Mouse (Mus musculus) kidney, embryonic 14.5 days (tissue): Measurements from ENCODE around the gene 4930523C07Rik. TPM values are rescaled to one million over a fixed set of nuclear protein-coding genes. Genes with fewer than 3 reads are reported as not detected.
A peak's percentile ranks its signal among the peaks of the same experiment; 100 is the strongest.

Source experiments
- ATAC-seq: fragments of 200-750 bp; cut with Nextera tagmentation; 2 replicates; pipeline ENCODE4 v1.8.0; 2017; ENCODE audit warnings: moderate number of reproducible peaks, mild to moderate bottlenecking, moderate TSS enrichment, moderate library complexity; ENCODE audit not compliant: low FRiP score, low TSS enrichment
- H3K27ac ChIP-seq: fragments of 300-500 bp; sonication (generic); 2 replicates; pipeline ENCODE4 v1.5.1; 2014; ENCODE audit warnings: low read depth, mild to moderate bottlenecking, low read length, moderate library complexity, mixed read lengths
- H3K27me3 ChIP-seq: fragments of 300-500 bp; sonication (generic); 2 replicates; pipeline ENCODE4 v1.6.1; 2014; ENCODE audit warnings: mild to moderate bottlenecking, low read length; ENCODE audit not compliant: control insufficient read depth, insufficient read depth
- H3K36me3 ChIP-seq: fragments of 300-500 bp; sonication (generic); 2 replicates; pipeline ENCODE4 v1.6.1; 2014; ENCODE audit warnings: low read length, mixed read lengths; ENCODE audit not compliant: control insufficient read depth, insufficient read depth
- H3K4me1 ChIP-seq: fragments of 300-500 bp; sonication (generic); 2 replicates; pipeline ENCODE4 v1.6.1; 2014; ENCODE audit warnings: low read length, mixed read lengths; ENCODE audit not compliant: control insufficient read depth, insufficient read depth
- H3K4me2 ChIP-seq: fragments of 300-500 bp; sonication (generic); replicated peaks from 2 replicates; pipeline ENCODE4 v1.6.1; 2014; ENCODE audit warnings: low read depth, mild to moderate bottlenecking, low read length
- H3K4me3 ChIP-seq: fragments of 300-500 bp; sonication (generic); 2 replicates; pipeline ENCODE4 v1.5.1; 2014; ENCODE audit warnings: mild to moderate bottlenecking, low read length
- H3K9ac ChIP-seq: fragments of 300-500 bp; sonication (generic); 2 replicates; pipeline ENCODE4 v1.6.1; 2014; ENCODE audit warnings: low read depth, mild to moderate bottlenecking, low read length, moderate library complexity
- H3K9me3 ChIP-seq: fragments of 300-500 bp; sonication (generic); 2 replicates; pipeline ENCODE4 v1.6.1; 2016; ENCODE audit warnings: low read length; ENCODE audit not compliant: control insufficient read depth
- WGBS: fragments of 180-500 bp; shearing (Covaris S2); extraction: QIAGEN DNeasy Blood & Tissue Kit; methylation state at CpG from one replicate; pipeline ENCODE4 v1.1.7; 2014; 5-methylcytosine and 5-hydroxymethylcytosine counted together
- polyA plus RNA-seq: library from polyadenylated mRNA; unstranded; fragments of >200 nt; fragmentation: Nextera tagmentation; extraction: Ambion mirVana; gene quantifications from 2 replicates; pipeline ENCODE4 v1.2.1, GENCODE M21; 2014

4930523C07Rik gene
- 23.3 and 28.5 TPM in 2 replicates for polyA plus RNA-seq

DNA sequence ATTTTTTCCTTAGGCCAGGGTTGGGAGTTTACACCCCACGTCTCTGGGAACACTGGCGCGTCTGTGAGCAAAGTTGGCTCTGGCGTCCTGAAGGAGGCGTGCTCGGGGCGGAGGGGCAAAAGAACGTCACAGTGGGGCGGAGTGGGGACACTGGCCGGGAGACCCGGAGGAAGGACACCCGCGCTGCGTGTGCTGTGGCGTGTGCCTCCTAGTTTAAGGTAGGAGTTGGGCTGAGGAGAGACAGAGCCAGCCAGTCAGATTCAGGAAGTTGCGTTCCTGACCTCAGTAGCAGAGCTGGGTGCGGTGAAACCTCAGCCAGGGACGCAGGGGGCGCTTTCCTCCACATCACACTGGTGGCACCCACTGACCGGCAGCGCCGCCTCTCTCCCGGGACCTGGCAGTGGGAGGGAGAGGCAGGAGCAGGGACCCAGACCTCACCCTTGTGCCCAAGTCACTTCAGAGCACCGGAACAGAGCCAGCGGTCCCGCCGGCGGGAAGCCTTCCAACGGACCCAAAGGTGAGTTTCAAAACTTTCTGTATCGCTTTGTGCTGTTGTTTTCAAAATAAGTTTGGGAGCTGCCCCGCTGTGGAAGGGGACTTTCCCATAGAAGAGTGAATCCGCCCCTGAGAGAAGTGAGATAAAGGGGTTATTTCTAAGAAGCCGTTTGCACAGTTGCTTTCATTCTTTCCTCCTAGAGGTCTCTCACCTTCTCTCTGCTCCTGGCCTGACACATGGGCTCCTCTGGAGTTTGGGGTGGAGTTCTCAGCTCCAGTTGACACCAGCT is at the start of gene 4930523C07Rik:
Gene 4930523C07Rik (plus strand): TSS at position 146 of the 785 bp plus-strand sequence.
- peak within 1 kb of the TSS; percentile 82 for H3K4me2 ChIP-seq
- H3K27ac ChIP-seq = peak within 1 kb of the TSS; percentile 43; the same call in 1 of the 2 replicates
- H3K36me3 ChIP-seq = no peaks in the 10 kb centered on the region
- WGBS = 3% methylated on average over 33 of the region's 33 CpGs
- no peaks in the 10 kb centered on the region for H3K27me3 ChIP-seq
- peak; percentile 82 for ATAC-seq
- H3K4me1 ChIP-seq = 0 out of 2 replicates have a peak, but pooled peaks cover 3% of the 10 kb centered on the region
- peak within 1 kb of the TSS; percentile 65 for H3K9ac ChIP-seq
- peak within 1 kb of the TSS; percentile 54 for H3K4me3 ChIP-seq
- H3K9me3 ChIP-seq = no peaks in the 10 kb centered on the region

DNA sequence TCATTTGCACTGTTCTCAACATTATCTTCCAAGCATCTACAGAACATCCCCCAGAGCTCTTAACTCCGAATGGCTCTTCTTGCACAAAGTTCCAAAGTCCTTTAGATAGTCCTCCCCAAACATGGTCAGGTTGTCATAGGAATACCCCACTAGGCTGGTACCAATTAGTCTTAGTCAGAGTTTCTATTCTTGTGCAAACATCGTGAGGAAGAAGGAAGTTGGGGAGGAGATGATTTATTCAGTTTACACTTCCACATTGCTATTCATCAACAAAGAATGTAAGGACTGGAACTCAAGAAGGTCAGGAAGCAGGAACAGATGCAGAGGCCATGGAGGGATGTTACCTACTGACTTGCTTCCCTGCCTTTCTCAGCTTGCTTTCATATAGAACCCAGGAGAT is 46.9 kb upstream of the 4930523C07Rik start:
- Histone ChIP-seq H3K36me3 (no peaks in the 10 kb centered on the region), H3K9me3 (no peaks in the 10 kb centered on the region), H3K27ac (no peak overlapping the region), H3K27me3 (no peaks in the 10 kb centered on the region), H3K4me3 (no peak overlapping the region), H3K9ac (no peak overlapping the region), H3K4me1 (no peaks in the 10 kb centered on the region), H3K4me2 (no peak overlapping the region)
- WGBS = 44% methylated on average over 2 of the region's 2 CpGs
- no peak for ATAC-seq

- no peak overlapping the region for H3K27ac ChIP-seq
- H3K27me3 ChIP-seq = no peaks in the 10 kb centered on the region
- no peak overlapping the region for H3K9ac ChIP-seq
- 87% methylated on average over 1 of the region's 1 CpGs for WGBS
- H3K4me1 ChIP-seq = no peaks in the 10 kb centered on the region
- no peaks in the 10 kb centered on the region for H3K36me3 ChIP-seq
- H3K4me3 ChIP-seq = no peak overlapping the region
- H3K4me2 ChIP-seq = no peak overlapping the region
- H3K9me3 ChIP-seq = no peaks in the 10 kb centered on the region
- no peak for ATAC-seq
These were observed 45.8 kb upstream of the 4930523C07Rik start for GRCm38 (mm10) chr1:159998349-159998748.

DNA sequence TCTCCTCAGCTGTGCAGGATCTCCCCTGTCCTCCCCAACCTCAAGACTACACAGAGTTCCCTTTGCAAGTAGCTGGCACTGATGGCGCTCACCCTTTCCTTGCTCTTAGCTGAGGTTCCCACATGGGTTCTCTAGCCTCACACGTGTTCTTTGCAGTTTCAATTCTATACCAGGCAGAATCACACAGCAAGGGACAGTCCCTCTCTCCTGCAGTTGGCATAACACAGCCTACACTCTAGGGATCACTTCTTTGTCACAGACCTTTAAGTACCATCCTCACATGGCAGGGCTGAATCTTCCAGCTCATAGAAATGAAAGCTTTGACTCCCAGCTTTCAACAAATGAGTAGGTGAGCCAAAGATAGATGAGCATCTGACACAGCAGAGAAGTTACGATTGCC is 45.0 kb upstream of the 4930523C07Rik start:
- Histone ChIP-seq H3K4me2 (no peak overlapping the region), H3K27me3 (no peaks in the 10 kb centered on the region), H3K4me1 (no peaks in the 10 kb centered on the region), H3K4me3 (no peak overlapping the region), H3K9ac (no peak overlapping the region), H3K9me3 (no peaks in the 10 kb centered on the region), H3K36me3 (no peaks in the 10 kb centered on the region), H3K27ac (no peak overlapping the region)
- ATAC-seq = no peak
- 78% methylated on average over 3 of the region's 3 CpGs for WGBS

DNA sequence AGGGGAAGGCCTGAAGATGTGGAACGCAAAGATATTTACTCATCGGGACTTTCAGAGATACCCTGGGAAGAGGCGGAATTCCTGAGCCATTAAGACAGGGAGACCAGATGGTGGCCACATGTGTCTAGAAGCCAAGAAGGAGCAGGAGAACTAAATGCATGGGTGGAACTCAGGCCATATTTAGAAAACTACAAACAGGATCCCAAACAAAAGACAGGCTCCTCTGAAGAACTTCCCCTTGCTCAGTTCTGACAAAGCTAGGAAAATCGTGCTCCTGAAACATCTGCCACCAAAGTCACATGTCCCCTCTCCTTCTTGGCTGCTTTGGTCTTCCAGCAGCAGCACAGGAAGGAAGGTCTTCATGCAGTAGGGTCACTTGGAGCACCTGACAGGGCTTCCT is 38.9 kb upstream of the 4930523C07Rik start:
- Histone ChIP-seq H3K9me3 (no peaks in the 10 kb centered on the region), H3K9ac (no peak overlapping the region), H3K36me3 (no peaks in the 10 kb centered on the region), H3K4me2 (no peak overlapping the region), H3K27me3 (no peaks in the 10 kb centered on the region), H3K4me3 (no peak overlapping the region), H3K27ac (no peak overlapping the region), H3K4me1 (no peaks in the 10 kb centered on the region)
- 92% methylated on average over 4 of the region's 4 CpGs for WGBS
- ATAC-seq = no peak

GRCm38 (mm10) chr1:160006919-160007588 is 37.1 kb upstream of the 4930523C07Rik start:
- no peak for ATAC-seq
- WGBS = 92% methylated on average over 8 of the region's 8 CpGs

DNA sequence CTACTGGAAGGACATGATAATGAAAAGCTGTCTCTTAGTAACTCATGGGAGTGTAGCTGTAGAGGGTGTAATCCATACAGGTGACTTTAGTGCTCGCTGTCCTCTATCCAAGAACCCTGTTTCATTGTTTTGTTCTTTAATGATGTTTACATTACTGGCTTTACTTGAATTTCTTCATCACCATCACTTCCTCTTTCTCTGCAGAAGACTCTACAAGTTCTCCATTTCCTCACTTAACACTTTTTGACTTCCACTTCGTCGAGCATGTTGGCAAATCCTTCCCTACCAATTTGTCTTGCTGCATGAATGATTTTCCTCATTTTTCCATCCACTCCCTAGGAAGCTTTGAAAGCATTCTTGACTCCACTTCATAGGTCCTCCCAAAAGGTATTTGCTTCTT is 31.1 kb upstream of the 4930523C07Rik start:
- H3K9me3 ChIP-seq = no peaks in the 10 kb centered on the region
- ATAC-seq = no peak

More at GRCm38 (mm10) chr1:160006919-160007588, 37.1 kb upstream of the 4930523C07Rik start:
- Histone ChIP-seq H3K4me2 (no peak overlapping the region), H3K9ac (no peak overlapping the region), H3K4me1 (no peaks in the 10 kb centered on the region), H3K27ac (no peak overlapping the region), H3K4me3 (no peak overlapping the region), H3K36me3 (no peaks in the 10 kb centered on the region), H3K9me3 (no peaks in the 10 kb centered on the region), H3K27me3 (no peaks in the 10 kb centered on the region)

GRCm38 (mm10) chr1:160024339-160024980 is 19.7 kb upstream of the 4930523C07Rik start:
- Histone ChIP-seq H3K4me3 (no peak overlapping the region), H3K9me3 (no peaks in the 10 kb centered on the region), H3K27ac (no peak overlapping the region), H3K4me1 (no peaks in the 10 kb centered on the region), H3K36me3 (no peaks in the 10 kb centered on the region), H3K27me3 (no peaks in the 10 kb centered on the region), H3K9ac (no peak overlapping the region), H3K4me2 (no peak overlapping the region)
- 89% methylated on average over 10 of the region's 10 CpGs for WGBS
- ATAC-seq = no peak

More for the DNA sequence above, 31.1 kb upstream of the 4930523C07Rik start:
- H3K27ac ChIP-seq = no peak overlapping the region
- H3K36me3 ChIP-seq = no peaks in the 10 kb centered on the region
- no peaks in the 10 kb centered on the region for H3K27me3 ChIP-seq
- WGBS = 77% methylated on average over 3 of the region's 3 CpGs
- no peak overlapping the region for H3K4me2 ChIP-seq
- H3K4me1 ChIP-seq = no peaks in the 10 kb centered on the region
- H3K9ac ChIP-seq = no peak overlapping the region
- no peak overlapping the region for H3K4me3 ChIP-seq
